Mouse (Mus musculus): Measurements from ENCODE around the gene Zmpste24. TPM values are rescaled to one million over a fixed set of nuclear protein-coding genes. Genes with fewer than 3 reads are reported as not detected.
A peak's percentile ranks its signal among the peaks of the same experiment; 100 is the strongest.

The Zmpste24 gene
- polyA plus RNA-seq, 1 experiment from 2014 or later: 34.7 TPM

- no peak for ATAC-seq (ENCODE audit: low FRiP score, low read depth)
- Histone ChIP-seq H3K4me2 (replicated peaks) (no peak overlapping the region), H3K9ac (no peak overlapping the region), H3K27ac (no peak overlapping the region), H3K27me3 (replicated peaks) (peaks cover 13% of the 10 kb centered on the region), H3K9me3 (no peaks in the 10 kb centered on the region), H3K4me1 (peaks cover 4% of the 10 kb centered on the region; the same call in 1 of the 2 replicates), H3K4me3 (no peak overlapping the region), H3K36me3 (peaks cover 21% of the 10 kb centered on the region)
- WGBS: 49% methylated on average over 3 of the region's 3 CpGs
These were observed 41.7 kb downstream of the Zmpste24 start for GRCm38 (mm10) chr4:121056342-121056741.

- Histone ChIP-seq H3K4me1 (peaks cover 4% of the 10 kb centered on the region; the same call in 1 of the 2 replicates), H3K27ac (no peak overlapping the region), H3K9ac (0 out of 2 replicates have a peak overlapping the region, but pooled peaks have one; percentile 33), H3K27me3 (replicated peaks) (peaks cover 13% of the 10 kb centered on the region), H3K4me2 (replicated peaks) (peak overlapping the region; percentile 44), H3K9me3 (no peaks in the 10 kb centered on the region), H3K4me3 (0 out of 2 replicates have a peak overlapping the region, but pooled peaks have one; percentile 19), H3K36me3 (peaks cover 4% of the 10 kb centered on the region; the same call in 1 of the 2 replicates)
- peak; percentile 41 for ATAC-seq (ENCODE audit: low FRiP score, low read depth)
- 11% methylated on average over 35 of the region's 35 CpGs for WGBS
These were observed 45.4 kb downstream of the Zmpste24 start for GRCm38 (mm10) chr4:121052454-121053323.

- ATAC-seq (ENCODE audit: low FRiP score, low read depth): peak; percentile 59
- Histone ChIP-seq H3K27ac (no peak overlapping the region), H3K9me3 (no peaks in the 10 kb centered on the region), H3K36me3 (peaks cover 4% of the 10 kb centered on the region; the same call in 1 of the 2 replicates), H3K4me3 (no peak overlapping the region), H3K9ac (no peak overlapping the region), H3K4me2 (replicated peaks) (no peak overlapping the region), H3K27me3 (replicated peaks) (peaks cover 13% of the 10 kb centered on the region), H3K4me1 (peaks cover 4% of the 10 kb centered on the region; the same call in 1 of the 2 replicates)
- 12% methylated on average over 4 of the region's 4 CpGs for WGBS
These were observed 46.2 kb downstream of the Zmpste24 start for GRCm38 (mm10) chr4:121051863-121052262.

- Histone ChIP-seq H3K9me3 (no peaks in the 10 kb centered on the region), H3K4me2 (replicated peaks) (no peak overlapping the region), H3K27ac (no peak overlapping the region), H3K4me1 (peaks cover 28% of the 10 kb centered on the region), H3K4me3 (no peak overlapping the region), H3K9ac (no peak overlapping the region), H3K36me3 (no peaks in the 10 kb centered on the region), H3K27me3 (replicated peaks) (peaks cover 25% of the 10 kb centered on the region)
- WGBS: 51% methylated on average over 3 of the region's 3 CpGs
- no peak for ATAC-seq (ENCODE audit: low FRiP score, low read depth)
These were observed 55.1 kb downstream of the Zmpste24 start for GRCm38 (mm10) chr4:121042946-121043345.

GRCm38 (mm10) chr4:121042472-121042871, 55.6 kb downstream of the Zmpste24 start:
- Histone ChIP-seq H3K27me3 (replicated peaks) (peaks cover 26% of the 10 kb centered on the region), H3K4me2 (replicated peaks) (no peak overlapping the region), H3K36me3 (no peaks in the 10 kb centered on the region), H3K9ac (no peak overlapping the region), H3K4me3 (no peak overlapping the region), H3K27ac (no peak overlapping the region), H3K4me1 (peaks cover 28% of the 10 kb centered on the region), H3K9me3 (no peaks in the 10 kb centered on the region)
- 53% methylated on average over 5 of the region's 5 CpGs for WGBS
- no peak for ATAC-seq (ENCODE audit: low FRiP score, low read depth)

- peaks cover 26% of the 10 kb centered on the region for H3K27me3 ChIP-seq (replicated peaks)
- 6% methylated on average over 18 of the region's 18 CpGs for WGBS
- H3K4me1 ChIP-seq: peaks cover 28% of the 10 kb centered on the region
- H3K36me3 ChIP-seq: no peaks in the 10 kb centered on the region
- H3K4me2 ChIP-seq (replicated peaks): peak overlapping the region; percentile 72
- peak overlapping the region; percentile 47; the same call in 1 of the 2 replicates for H3K27ac ChIP-seq
- H3K9me3 ChIP-seq: no peaks in the 10 kb centered on the region
- peak; percentile 59 for ATAC-seq (ENCODE audit: low FRiP score, low read depth)
- peak overlapping the region; percentile 40; the same call in 1 of the 2 replicates for H3K9ac ChIP-seq
- H3K4me3 ChIP-seq: no peak overlapping the region
These were observed 57.0 kb downstream of the Zmpste24 start for GRCm38 (mm10) chr4:121040897-121041671.

- no peak overlapping the region for H3K27ac ChIP-seq
- H3K4me3 ChIP-seq: peak overlapping the region; percentile 39
- H3K36me3 ChIP-seq: no peaks in the 10 kb centered on the region
- peak; percentile 33; the same call in 1 of the 2 replicates for ATAC-seq (ENCODE audit: low FRiP score, low read depth)
- H3K27me3 ChIP-seq (replicated peaks): peaks cover 26% of the 10 kb centered on the region
- no peaks in the 10 kb centered on the region for H3K9me3 ChIP-seq
- H3K9ac ChIP-seq: 0 out of 2 replicates have a peak overlapping the region, but pooled peaks have one; percentile 54
- peak overlapping the region; percentile 72 for H3K4me2 ChIP-seq (replicated peaks)
- peaks cover 28% of the 10 kb centered on the region for H3K4me1 ChIP-seq
- 65% methylated on average over 14 of the region's 14 CpGs for WGBS
These were observed 57.7 kb downstream of the Zmpste24 start for GRCm38 (mm10) chr4:121040323-121040722.

- H3K9me3 ChIP-seq: no peaks in the 10 kb centered on the region
- peak within 1 kb of the TSS; percentile 54 for H3K9ac ChIP-seq
- peak within 1 kb of the TSS; percentile 72 for H3K4me2 ChIP-seq (replicated peaks)
- peak within 1 kb of the TSS; percentile 39 for H3K4me3 ChIP-seq
- peaks cover 28% of the 10 kb centered on the region for H3K4me1 ChIP-seq
- no peak within 1 kb of the TSS for H3K27ac ChIP-seq
- ATAC-seq (ENCODE audit: low FRiP score, low read depth): peak; percentile 34
- no peaks in the 10 kb centered on the region for H3K36me3 ChIP-seq
- peaks cover 26% of the 10 kb centered on the region for H3K27me3 ChIP-seq (replicated peaks)
- whole genome bisulfite sequencing: 3% methylated on average over 46 of the region's 46 CpGs
These were observed 58.5 kb downstream of the Zmpste24 start, which contains the start of gene Col9a2 for GRCm38 (mm10) chr4:121039331-121040115. Col9a2 (plus strand) TSS chr4:121039385.

GRCm38 (mm10) chr4:121033006-121033405, 65.0 kb downstream of the Zmpste24 start:
- Histone ChIP-seq H3K9me3 (no peaks in the 10 kb centered on the region), H3K9ac (no peak overlapping the region), H3K4me1 (no peaks in the 10 kb centered on the region), H3K4me2 (replicated peaks) (no peak overlapping the region), H3K4me3 (no peak overlapping the region), H3K27ac (no peak overlapping the region), H3K27me3 (replicated peaks) (peaks cover 1% of the 10 kb centered on the region; the same call in 1 of the 2 replicates), H3K36me3 (no peaks in the 10 kb centered on the region)
- WGBS: 79% methylated on average over 2 of the region's 2 CpGs
- ATAC-seq (ENCODE audit: low FRiP score, low read depth): no peak

- no peak for ATAC-seq (ENCODE audit: low FRiP score, low read depth)
- H3K27ac ChIP-seq: no peak overlapping the region
- H3K9me3 ChIP-seq: no peaks in the 10 kb centered on the region
- H3K4me1 ChIP-seq: no peaks in the 10 kb centered on the region
- H3K4me3 ChIP-seq: no peak overlapping the region
- H3K27me3 ChIP-seq (replicated peaks): no peaks in the 10 kb centered on the region
- H3K4me2 ChIP-seq (replicated peaks): no peak overlapping the region
- H3K9ac ChIP-seq: no peak overlapping the region
- WGBS: 66% methylated on average over 4 of the region's 4 CpGs
- no peaks in the 10 kb centered on the region for H3K36me3 ChIP-seq
These were observed 66.6 kb downstream of the Zmpste24 start for GRCm38 (mm10) chr4:121031440-121031839.

- Histone ChIP-seq H3K4me3 (no peak overlapping the region), H3K9ac (no peak overlapping the region), H3K36me3 (no peaks in the 10 kb centered on the region), H3K9me3 (no peaks in the 10 kb centered on the region), H3K27me3 (replicated peaks) (no peaks in the 10 kb centered on the region), H3K27ac (no peak overlapping the region), H3K4me2 (replicated peaks) (no peak overlapping the region), H3K4me1 (no peaks in the 10 kb centered on the region)
- WGBS: 78% methylated on average over 3 of the region's 3 CpGs
- no peak for ATAC-seq (ENCODE audit: low FRiP score, low read depth)
These were observed 68.4 kb downstream of the Zmpste24 start for GRCm38 (mm10) chr4:121029632-121030031.
